Mouse (Mus musculus) urinary bladder, adult 2 months (tissue): ENCODE data around the gene Asrgl1. TPM values are rescaled to one million over a fixed set of nuclear protein-coding genes. Genes with fewer than 3 reads are reported as not detected.
"Not testable (repeated sequence)": the region's sequence is repeated elsewhere in the genome, so short reads cannot be mapped to it uniquely, and the experiment has no call there.

Source experiments
- DNase-seq: peaks from one replicate; pipeline ENCODE4 v3.0.0; 2022; ENCODE audit warnings: low spot score
- polyA plus RNA-seq: library from polyadenylated mRNA; depleted of rRNA; stranded (reverse); fragments of >200 nt; gene quantifications from 2 replicates; pipeline ENCODE4 v1.2.3, GENCODE M21; 2012; rRNA removed

Gene Asrgl1
- 2.7 and 4.5 TPM in 2 replicates for polyA plus RNA-seq

- peak; percentile 69 for DNase-seq
Observed at GRCm38 (mm10) chr19:9135512-9136331, at the start of gene Asrgl1. Gene Asrgl1 (minus strand): TSS chr19:9135636.

DNA sequence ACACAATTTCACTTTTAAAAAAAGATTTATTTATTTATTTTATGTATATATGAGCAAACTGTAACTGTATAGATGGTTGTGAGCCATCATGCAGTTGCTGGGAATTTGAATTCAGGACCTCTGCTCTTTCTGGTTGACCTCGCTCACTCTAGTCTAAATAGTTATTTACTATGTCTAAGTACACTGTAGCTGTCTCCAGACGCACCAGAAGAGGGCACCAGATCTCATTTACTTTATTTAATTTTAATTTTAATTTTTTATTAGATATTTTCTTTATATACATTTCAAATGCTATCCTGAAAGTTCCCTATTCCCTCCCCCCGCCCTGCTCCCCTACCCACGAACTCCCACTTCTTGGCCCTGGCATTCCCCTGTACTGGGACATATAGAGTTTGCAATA, 10.8 kb upstream of the Asrgl1 start:
- DNase-seq, result no peak

GRCm38 (mm10) chr19:9143639-9144125, 8.2 kb upstream of the Asrgl1 start:
- no peak for DNase-seq

DNA sequence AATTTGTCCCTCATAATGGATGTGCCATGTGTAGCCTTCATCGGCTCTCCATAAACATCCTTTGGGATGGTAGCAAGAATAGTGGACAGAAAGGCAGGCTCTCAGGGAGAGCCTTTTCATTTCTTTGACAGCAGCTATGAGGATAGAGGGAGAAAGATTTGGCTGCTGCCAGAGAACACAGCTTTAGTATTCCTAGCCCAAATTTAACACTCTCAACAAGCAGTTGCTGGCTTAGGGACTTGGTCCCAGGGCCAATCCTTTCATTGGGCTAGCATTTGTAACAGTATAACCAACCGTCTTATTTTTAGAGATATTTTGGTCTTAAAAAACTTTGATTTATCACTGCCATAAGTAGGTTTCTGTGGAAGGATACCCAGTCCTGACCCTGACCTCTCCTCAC, 7.8 kb upstream of the Asrgl1 start:
- DNase-seq, result no peak

DNA sequence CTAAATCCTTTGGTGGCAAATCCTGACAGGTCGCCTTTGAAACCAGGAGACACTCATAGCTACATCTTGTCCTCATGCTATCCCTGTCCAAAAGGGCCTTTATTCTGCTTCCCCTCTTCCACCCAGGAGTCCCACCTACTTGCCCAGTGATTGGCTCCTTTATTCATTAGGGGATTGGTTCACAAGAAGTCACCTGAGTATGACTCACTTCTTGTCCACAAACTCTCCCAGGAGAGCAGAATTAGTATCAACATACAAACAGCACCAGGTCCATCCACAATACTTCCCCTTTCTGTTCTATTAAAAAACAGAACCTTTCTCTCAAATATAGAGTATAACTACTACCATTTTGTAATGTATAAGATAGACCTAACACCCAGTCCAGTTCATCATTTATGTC, 4.9 kb upstream of the Asrgl1 start:
- not testable (repeated sequence) for DNase-seq

DNA sequence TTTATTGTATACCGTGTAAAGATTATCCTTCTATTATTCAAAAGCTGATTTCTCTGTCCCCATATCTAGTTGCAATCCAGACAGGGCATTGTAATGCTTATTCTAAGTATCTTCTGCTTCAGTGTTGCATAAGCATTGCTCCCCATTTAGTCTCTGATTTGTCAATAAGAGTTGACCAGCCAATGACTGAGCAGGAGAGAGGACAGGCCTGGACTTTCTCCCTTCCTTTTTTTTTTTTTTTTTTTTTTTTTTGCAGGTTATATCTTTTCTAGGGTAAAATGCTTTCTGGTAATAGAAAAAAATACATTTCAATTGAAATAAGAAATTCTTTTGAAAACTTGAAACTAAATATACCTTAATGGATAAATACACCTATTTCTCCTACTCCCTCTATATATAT, 1.7 kb upstream of the Asrgl1 start:
- no peak for DNase-seq

DNA sequence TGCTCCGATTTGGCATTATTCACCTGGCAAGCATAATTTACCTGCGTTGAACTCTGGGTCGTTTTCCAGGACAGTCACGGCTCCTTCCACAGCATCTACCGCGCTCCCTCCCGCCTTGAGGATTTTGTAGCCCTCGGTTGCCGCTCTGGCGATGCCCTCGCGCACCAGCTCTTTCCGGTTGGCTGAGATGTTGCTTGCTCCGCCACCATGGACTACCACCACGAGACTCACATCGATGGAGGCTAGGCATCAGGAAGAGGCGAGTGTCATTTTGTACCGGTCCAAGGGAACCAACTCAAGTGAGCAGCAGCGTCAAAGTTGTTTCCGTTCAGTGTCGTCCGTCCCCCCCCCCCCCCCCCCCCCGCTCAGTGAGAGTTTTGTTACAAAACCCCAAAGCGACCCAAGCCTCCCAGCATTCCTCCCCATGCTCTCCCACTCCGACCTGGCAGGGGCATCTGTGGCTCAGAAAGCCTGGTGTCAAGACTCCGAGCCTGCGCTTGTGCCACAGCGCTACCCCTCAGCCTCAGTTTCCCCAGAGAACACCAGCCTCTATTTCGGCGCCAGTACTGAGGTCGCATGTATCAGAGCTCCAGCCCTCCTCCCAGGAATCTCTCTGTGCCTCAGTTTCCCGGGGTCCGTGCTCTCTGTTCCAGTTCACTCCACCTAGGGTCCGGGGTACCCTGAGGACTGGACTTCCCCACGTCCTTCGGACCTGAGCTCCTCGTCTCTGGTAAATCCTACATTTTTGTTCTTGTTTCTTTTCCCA, 507 bp downstream of the Asrgl1 start:
- no peak for DNase-seq

- no peak for DNase-seq
Observed at GRCm38 (mm10) chr19:9129996-9130395, 5.4 kb downstream of the Asrgl1 start.

- no peak for DNase-seq
Observed at GRCm38 (mm10) chr19:9128499-9129194, 6.8 kb downstream of the Asrgl1 start.

- not testable (repeated sequence) for DNase-seq
Observed at GRCm38 (mm10) chr19:9123986-9124385, 11.4 kb downstream of the Asrgl1 start.

DNA sequence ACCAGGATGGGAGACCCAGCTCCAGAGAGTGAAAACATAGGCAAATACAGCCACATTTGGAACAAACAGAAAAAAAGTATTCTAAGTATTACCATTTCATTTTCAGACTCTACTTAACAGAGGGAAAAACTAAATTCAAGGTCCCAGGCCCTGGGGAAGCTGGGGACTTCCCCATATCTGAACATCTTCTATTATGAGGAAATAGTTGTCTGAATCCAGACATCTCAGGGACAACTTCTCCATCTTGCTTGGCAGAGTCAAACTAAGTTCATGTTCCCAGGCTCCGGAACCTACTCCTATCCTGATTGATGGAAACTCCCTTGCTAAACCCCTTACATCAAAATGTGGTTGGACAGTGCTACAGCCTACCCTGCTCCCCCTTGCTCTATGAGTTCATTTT, 13.0 kb downstream of the Asrgl1 start:
- DNase-seq, result no peak

GRCm38 (mm10) chr19:9119655-9120425, 15.6 kb downstream of the Asrgl1 start:
- DNase-seq, result no peak

- no peak for DNase-seq
Observed at GRCm38 (mm10) chr19:9117275-9117674, 18.2 kb downstream of the Asrgl1 start.

DNA sequence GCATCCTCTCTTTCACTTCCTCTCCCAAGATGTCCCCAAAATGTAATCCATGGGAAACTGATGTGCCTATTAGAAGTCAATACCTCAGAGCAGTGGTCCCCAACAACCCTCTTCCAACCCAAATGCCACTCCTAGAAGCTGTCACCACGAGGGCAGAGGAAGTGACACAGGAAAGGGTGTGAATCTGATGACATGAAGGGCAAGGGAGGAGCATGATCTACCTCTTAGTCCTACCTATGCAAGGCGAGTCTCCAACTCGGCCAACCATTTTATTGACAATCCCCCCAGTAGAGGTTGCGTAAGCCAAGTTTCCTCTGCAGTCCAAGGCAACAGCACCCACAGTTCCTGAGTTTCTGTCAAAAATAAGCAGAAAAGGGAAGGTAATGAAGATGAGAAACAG, 19.2 kb downstream of the Asrgl1 start:
- no peak for DNase-seq

DNA sequence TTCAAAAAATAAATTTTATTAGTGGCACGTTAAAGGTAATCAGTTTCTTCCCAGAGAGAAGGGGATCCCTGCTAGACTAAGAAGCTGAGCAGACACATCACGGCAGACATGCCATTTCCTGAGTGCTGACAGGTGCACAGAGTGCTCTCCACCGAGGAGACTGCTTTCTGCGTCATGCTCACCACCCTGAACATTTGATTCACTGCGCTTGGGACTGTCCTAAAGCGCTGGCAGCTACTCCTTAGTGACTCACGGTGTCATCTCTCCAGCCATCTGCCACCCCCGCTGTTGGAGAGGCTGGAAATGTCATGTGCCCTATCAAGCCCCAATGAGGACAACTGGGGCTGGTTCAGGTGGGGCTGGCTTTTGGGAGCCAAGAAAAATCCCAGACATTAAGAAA, 23.4 kb downstream of the Asrgl1 start:
- DNase-seq, result no peak

DNA sequence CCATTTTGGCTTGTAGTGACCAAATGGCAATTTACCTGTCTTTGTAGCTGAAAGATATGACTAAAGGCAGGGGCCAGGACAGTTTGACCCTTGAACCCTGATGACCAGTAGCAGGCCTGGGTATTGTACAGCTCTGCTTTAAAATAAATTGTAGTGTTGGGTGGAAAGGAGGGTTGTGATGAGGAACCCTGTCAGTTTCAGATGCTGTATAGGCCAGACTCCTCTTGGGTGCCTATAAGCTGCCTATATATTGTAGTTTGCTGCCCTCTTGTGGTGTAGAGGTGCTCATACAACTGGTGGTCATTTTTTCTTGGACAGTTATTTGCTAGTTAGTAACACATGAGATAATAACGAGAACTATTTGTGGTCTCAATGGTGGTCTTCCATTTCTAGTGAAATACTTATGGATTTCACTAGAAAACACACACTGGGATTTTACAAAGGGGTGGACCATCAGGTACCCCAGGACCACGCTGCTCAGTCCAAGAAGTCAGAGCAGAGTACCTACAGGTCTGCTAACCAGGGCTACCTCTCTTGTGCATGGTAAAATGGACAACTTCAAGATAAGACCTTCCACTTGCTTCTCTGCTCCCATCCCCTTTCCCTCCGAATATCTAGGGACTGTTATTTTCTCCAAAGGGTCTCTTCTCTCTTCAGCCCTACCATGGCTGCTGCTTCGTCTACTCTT, 25.1 kb downstream of the Asrgl1 start:
- no peak for DNase-seq

DNA sequence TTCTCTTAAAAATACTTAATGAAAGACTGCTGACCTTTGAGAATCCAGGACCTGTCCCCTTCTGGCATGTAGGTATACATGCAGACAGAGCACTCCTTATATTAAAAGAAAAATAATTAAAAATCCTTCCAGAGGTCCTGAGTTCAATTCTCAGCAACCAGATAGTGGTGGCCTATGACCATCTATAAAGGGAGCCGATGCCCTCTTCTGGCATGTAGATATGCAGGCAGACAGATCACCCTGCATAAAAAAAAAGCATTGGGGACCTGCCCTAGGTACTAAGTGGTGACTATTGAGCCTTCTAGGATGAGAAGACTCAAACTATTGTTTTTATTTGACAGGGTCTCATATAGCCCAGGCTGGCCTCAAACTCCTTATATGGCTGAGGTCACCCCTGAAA, 26.9 kb downstream of the Asrgl1 start:
- DNase-seq, result no peak

- DNase-seq, result no peak
Observed at GRCm38 (mm10) chr19:9107379-9107755, 28.1 kb downstream of the Asrgl1 start.

GRCm38 (mm10) chr19:9106751-9107378, 28.6 kb downstream of the Asrgl1 start:
- DNase-seq, result peak; percentile 47

DNA sequence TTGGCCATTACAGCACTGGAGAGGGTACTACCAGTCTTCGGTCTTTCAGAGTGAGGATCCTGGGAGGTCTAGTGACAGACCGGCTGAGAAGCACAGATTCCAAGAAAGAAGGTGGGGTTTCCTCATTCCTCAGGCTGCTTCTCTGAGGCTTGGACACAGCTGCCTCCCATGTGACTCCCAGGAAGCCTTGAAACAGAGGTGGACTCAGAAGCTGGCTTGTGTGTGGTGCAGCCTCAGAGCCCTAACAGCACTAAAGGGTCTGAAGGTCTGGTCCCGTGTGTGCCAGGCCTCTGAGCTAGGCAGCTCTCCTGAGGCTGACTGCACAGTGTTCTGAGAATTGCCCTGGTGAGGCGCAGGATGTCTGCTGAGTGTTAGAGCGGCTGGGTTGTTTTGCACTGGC, 29.3 kb downstream of the Asrgl1 start:
- DNase-seq, result peak; percentile 28
